Mouse (Mus musculus) WW6 (cell line): ENCODE data around the gene Has3.
"Not testable (repeated sequence)": the region's sequence is repeated elsewhere in the genome, so short reads cannot be mapped to it uniquely, and the experiment has no call there.

Source experiments
- DNase-seq: peaks from one replicate; pipeline ENCODE4 v3.0.0-alpha.2; 2013; ENCODE audit warnings: low read depth, low spot score

Has3 gene

GRCm38 (mm10) chr8:106887336-106888189, 17.5 kb downstream of the Has3 start:
- DNase-seq: no peak

- DNase-seq: no peak
Observed at GRCm38 (mm10) chr8:106888803-106889202, 18.8 kb downstream of the Has3 start.

DNA sequence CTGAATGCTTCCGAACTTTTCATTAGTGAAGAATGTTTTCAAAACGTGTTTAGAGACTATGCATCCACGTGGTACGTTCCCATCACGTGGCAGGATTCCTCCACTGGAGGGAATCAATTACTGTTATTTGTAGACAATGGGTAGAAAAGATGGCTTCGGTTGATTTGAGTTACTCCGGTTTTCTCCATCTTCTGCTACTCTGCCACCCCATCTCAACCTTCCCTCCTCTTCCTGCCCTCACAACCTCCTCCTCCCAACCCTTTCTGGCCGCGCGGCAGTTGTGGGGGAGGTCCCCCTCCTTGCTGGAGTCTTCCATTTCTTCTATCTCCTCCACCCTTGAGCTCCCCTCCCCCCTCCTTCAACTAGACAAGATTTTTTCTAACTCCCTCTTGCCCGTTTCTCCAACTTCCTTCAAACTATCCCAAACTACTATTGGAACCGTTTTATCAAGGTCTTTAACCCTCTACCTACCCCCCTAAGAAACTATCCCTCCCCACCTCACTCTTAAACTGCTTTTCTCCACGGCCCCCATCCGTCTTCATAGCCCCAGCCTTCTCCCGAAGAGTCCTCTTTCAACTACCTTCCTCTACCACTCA, 22.3 kb downstream of the Has3 start:
- no peak for DNase-seq

GRCm38 (mm10) chr8:106892806-106893451, 22.9 kb downstream of the Has3 start:
- DNase-seq: no peak

- peak; percentile 80 for DNase-seq
Observed at GRCm38 (mm10) chr8:106893481-106894156, 23.6 kb downstream of the Has3 start, which contains the start of gene Utp4. Gene Utp4, plus strand, starts transcription at chr8:106893636.

DNA sequence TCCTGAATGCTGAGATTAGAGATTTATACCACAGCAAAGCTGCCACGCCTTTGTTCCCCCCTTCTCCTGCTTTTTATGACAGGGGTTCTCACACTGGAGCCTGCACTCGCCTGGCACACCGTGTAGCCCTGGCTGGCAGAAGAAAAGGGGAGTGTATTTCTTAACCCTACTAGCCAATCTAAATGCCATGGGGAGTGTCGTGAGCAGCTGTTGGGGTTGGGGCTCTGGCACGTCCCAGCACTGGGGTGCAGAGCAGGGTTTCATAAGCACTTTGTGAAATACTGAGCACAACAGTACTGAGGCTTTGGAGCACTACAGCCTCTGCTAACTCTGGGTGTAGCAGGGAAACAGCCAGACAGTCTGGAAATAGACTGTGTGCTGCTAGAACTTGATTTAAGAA, 29.4 kb downstream of the Has3 start:
- DNase-seq: no peak

DNA sequence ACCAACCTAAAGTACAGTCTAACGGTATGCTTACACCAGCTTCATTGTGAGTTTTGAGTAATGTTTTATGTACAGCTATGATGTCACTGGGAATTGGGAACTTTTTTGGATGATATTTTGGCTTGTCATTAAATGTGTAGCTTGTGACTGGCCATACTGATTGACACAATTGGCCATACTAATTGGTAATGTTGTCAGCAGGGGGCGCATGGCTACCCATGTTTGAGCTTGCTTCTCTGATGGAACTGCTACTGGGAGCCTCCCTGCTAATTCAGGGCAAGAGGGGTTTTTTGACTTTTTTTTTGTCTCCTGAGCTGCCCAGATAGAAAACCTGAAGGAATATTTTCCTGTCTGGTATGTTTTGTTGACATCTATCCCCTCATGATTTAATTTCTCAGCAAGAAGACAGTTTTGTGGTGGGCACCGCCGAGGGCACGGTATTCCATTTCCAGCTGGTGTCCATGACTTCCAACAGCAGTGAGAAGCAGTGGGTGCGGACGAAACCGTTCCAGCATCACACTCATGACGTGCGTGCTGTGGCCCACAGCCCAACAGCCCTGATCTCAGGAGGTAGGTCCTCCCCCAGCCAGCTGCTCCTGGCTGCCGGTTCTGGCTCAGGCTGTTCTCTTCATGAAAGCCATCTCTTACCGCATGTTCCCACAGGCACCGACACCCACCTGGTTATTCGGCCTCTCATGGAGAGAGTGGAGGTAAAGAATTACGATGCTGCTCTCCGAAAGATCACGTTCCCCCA, 35.9 kb downstream of the Has3 start:
- no peak for DNase-seq

GRCm38 (mm10) chr8:106906635-106907034, 36.6 kb downstream of the Has3 start:
- no peak for DNase-seq

DNA sequence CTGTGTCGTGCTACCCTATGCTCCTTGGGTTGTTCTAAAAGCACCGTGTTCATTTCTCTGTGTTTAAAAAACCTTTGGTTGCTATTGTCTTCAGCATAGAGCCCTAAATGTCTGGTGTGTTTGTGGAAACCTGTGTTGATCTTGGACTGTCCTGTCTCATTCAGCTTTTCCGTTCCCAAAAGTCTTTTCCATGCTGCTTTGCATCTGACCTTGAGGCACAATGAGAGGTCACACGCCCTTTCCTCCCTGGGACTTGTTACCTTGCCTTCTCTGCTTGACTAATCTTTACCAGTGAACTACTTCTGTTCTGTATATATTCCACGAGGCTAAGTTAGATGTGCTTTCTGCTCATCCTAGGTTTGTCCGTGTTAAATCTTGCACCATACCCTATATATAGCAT, 37.4 kb downstream of the Has3 start:
- DNase-seq: no peak

- DNase-seq: no peak
Observed at GRCm38 (mm10) chr8:106908291-106908690, 38.2 kb downstream of the Has3 start.

DNA sequence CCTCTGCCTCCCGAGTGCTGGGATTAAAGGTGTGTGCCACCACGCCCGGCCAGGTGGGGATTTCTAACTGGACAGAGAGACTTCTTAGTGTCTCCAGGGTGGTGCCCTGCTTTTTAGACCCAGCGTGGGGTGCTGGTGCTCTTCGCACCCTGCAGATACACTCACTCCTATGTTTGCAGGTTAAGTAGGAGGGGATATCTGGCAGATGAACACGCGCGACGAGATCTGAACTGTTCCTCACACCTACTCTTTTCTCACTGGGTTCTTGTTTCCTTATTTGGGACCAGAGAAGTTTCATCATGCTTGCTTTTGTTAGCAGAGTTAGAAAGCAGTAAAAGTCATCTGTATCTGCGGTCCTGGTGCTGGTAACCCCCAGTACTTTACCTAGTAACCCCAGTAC, 43.6 kb downstream of the Has3 start:
- no peak for DNase-seq

DNA sequence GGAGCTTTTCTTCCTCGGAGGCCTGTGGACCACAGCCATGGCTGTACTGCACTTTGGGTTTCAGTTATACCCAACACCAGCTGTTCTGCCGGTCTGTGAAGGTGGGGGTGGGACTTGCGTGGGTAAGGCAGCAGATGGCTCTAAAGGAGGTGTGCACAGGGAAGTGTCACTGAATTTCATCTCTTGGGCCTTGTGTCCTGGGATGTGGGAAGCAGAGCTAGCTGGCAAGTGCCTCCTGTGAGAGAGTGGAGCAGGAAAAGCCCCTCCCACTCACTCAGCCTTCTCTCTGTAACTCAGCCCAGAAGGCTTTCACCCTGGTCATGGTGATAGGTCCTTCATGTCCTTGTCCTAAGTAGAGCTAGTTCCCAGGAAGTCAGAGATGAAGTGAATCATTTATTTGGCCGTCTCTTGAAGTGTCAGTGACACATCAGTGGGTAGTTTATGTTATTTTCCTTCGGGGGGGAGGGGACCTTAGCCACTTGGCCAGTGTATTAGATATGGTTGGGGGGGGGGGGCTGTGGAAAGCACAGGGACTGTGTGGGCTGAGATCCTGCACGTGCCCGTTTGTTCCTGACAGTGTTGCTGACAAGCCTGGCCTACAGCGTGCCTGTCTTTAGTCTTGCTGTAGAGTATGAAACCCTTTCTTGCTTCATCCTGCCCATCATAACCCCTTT, 49.8 kb downstream of the Has3 start:
- no peak for DNase-seq

DNA sequence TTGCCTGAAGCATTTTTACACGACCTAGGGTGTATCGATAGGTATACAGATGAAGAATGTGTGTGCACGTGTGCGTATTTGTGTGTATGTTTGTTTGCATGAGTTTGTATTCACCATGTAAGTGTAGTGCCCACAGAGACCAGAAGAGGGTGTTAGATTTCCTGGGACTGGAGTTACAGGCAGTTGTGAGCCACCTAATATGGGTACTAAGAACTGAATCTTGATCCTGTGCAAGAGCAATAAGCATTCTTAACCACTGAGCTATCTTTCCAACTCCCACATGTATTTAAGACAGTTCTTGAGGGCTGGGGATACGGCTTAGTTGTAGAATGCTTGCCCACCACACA, 50.3 kb downstream of the Has3 start:
- DNase-seq: no peak

- no peak for DNase-seq
Observed at GRCm38 (mm10) chr8:106924057-106924456, 54.0 kb downstream of the Has3 start.

- no peak for DNase-seq
Observed at GRCm38 (mm10) chr8:106924904-106925349, 54.9 kb downstream of the Has3 start.

DNA sequence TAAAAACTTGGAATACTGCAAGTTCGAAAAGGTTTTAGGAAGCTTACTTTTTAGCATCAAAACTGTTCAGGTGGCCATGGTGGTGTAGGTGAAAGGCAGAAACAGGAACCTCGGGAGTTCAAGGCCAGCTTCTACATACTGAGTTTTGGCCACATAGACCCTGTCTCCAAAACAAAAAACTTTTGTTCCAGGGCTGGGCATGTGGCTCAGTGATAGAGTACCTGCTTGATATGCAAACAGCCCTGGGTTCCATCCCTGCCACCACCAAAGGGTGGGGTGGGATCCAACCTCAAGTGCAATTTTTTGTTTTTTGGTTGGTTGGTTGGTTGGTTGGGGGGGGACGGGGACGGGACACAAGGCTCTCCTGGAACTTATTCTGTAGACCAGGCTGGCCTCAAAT, 55.4 kb downstream of the Has3 start:
- DNase-seq: no peak

- DNase-seq: no peak
Observed at GRCm38 (mm10) chr8:106927247-106927646, 57.2 kb downstream of the Has3 start.

- not testable (repeated sequence) for DNase-seq
Observed at GRCm38 (mm10) chr8:106928182-106928581, 58.1 kb downstream of the Has3 start.

- no peak for DNase-seq
Observed at GRCm38 (mm10) chr8:106929155-106929913, 59.3 kb downstream of the Has3 start.

GRCm38 (mm10) chr8:106929921-106930320, 59.9 kb downstream of the Has3 start:
- DNase-seq: no peak
